Mouse (Mus musculus): Measurements from ENCODE around the gene Heatr4. TPM values are rescaled to one million over a fixed set of nuclear protein-coding genes. Genes with fewer than 3 reads are reported as not detected.

Gene Heatr4
- polyA plus RNA-seq (2021; fragmentation: Nextera tagmentation): not detected in 2 replicates
- long read RNA-seq, experiment 1: 0 reads
- long read RNA-seq, experiment 2: 0 reads

GRCm38 (mm10) chr12:83984752-83985151 is at the start of gene Heatr4:
Heatr4 (minus strand) TSS chr12:83984852.

GRCm38 (mm10) chr12:84009171-84009965 is 24.7 kb upstream of the Heatr4 start, which contains the start of gene Acot1:
Acot1 (plus strand) TSS chr12:84009490.

GRCm38 (mm10) chr12:83987583-83988441 is 3.2 kb upstream of the Heatr4 start, which contains the start of gene Acot2:
Acot2 (plus strand) TSS chr12:83987861.

DNA sequence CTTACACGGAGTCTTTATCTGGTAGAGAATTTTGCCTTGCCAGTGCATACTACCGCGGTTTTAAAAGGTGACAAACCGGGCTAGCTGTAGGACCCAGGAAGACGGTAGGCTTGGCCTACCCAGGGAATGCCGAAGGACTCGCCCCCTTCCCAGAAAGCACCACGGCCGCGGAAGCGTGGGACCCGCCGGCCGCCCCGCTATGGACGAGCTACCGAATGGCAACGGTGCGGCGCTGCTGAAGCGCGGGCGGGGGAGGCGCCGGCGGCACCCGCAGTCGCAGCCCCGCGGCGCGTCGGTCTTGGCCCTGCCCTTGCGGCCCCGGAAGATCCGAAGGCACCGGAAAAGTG is 34.2 kb downstream of the Heatr4 start, which contains the start of gene Riox1:
Gene Riox1 (plus strand): TSS at position 116 of the 347 bp plus-strand sequence.

DNA sequence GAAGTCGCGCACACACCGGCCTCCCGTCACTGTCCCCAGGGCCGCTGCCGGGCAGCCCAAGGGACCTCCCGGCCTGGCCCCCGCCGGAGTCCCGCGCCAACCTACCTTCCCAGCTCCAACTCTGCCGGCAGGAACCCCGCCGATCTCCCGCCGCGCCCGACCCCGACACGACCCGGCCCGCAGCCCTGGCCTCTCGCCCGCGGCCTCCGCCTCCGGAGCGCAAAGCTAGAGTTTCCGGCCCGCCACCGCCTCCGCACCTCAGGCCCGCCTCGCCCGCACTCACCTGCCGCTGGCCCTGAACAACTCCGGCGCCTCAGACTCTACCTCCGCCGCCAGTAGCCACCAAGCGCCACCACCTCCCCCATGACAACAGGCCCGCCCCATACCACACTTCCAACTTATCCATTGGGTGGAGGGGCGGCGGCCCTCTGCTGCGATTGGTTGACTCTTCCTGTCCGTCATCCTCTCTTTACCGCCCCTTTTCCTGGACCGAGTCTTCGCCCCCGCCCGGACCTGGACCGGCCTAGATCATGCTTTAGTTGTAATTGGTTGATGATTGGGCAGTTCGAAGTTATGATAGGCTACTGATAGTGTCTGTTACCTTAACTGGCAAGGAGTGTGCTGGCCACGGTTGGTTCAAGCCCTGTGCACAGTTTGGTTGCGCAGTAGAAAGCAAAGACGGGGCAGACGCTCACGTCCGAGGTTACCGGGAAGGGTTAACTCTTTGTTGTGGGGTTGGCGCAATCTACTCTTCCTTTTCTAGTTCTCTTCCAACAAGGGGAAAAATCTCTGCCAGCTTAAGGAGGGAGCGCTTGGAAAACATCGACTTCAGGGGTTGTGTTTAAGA is 62.9 kb downstream of the Heatr4 start, which contains the start of gene Numb:
Gene Numb (minus strand): TSS at position 400 of the 847 bp plus-strand sequence.

Other genes with a start within 250 kb of the Heatr4 start
- 0.05 and 0.08 TPM in 2 replicates for gene Papln, start 221.2 kb downstream of the Heatr4 start, polyA plus RNA-seq (2021; fragmentation: Nextera tagmentation)
- 8.6 and 12.7 TPM in 2 replicates for gene Numb, start 62.9 kb downstream of the Heatr4 start, polyA plus RNA-seq (2021; fragmentation: Nextera tagmentation)
- 13.3 and 18.4 TPM in 2 replicates for gene Riox1, start 34.2 kb downstream of the Heatr4 start, polyA plus RNA-seq (2021; fragmentation: Nextera tagmentation)
- 37.1 and 43.3 TPM in 2 replicates for gene Acot2, start 3.0 kb upstream of the Heatr4 start, polyA plus RNA-seq (2021; fragmentation: Nextera tagmentation)
- gene Acot1, start 24.6 kb upstream of the Heatr4 start, polyA plus RNA-seq (2021; fragmentation: Nextera tagmentation): 42.1 and 43.0 TPM in 2 replicates
- gene Acot4, start 53.5 kb upstream of the Heatr4 start, polyA plus RNA-seq (2021; fragmentation: Nextera tagmentation): 1.6 and 1.7 TPM in 2 replicates
- gene Gm49366, start 54.1 kb upstream of the Heatr4 start, polyA plus RNA-seq (2021; fragmentation: Nextera tagmentation): not detected in 2 replicates
- gene Acot3, start 67.3 kb upstream of the Heatr4 start, polyA plus RNA-seq (2021; fragmentation: Nextera tagmentation): 3.0 and 3.5 TPM in 2 replicates
- 13.9 and 15.2 TPM in 2 replicates for gene Acot5, start 84.5 kb upstream of the Heatr4 start, polyA plus RNA-seq (2021; fragmentation: Nextera tagmentation)
- 2.0 and 2.2 TPM in 2 replicates for gene Acot6, start 115.8 kb upstream of the Heatr4 start, polyA plus RNA-seq (2021; fragmentation: Nextera tagmentation)
- 20.4 and 21.2 TPM in 2 replicates for gene Dnal1, start 129.5 kb upstream of the Heatr4 start, polyA plus RNA-seq (2021; fragmentation: Nextera tagmentation)
- 3.5 and 5.8 TPM in 2 replicates for gene Pnma1, start 163.6 kb upstream of the Heatr4 start, polyA plus RNA-seq (2021; fragmentation: Nextera tagmentation)
- 6.0 and 8.0 TPM in 2 replicates for gene Elmsan1, start 234.0 kb upstream of the Heatr4 start, polyA plus RNA-seq (2021; fragmentation: Nextera tagmentation)